Mouse (Mus musculus): ENCODE data around the gene Lsp1. TPM values are rescaled to one million over a fixed set of nuclear protein-coding genes. Genes with fewer than 3 reads are reported as not detected.

Gene Lsp1
- polyA plus RNA-seq, 1 experiment from 2014 or later = 22.8 TPM

DNA sequence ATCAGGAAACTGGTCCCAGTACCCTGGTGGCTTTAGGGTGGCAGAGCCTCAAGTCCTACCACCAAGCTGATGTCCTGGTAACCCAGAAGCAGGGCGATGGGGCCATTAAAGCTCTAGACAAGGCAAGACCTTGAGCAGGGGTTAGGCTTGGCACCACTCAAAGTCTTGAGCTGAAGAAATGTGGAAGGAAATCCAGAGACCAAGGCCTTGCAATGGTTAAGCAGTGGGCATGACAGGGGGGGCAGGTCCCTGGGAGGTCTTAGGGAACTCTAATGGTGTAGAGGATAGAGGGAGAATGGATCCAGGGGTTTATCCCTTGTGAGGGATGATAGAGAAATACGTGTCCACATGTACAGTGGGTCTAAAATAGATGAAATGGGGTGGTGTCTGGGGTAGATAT lies 12.9 kb downstream of the Lsp1 start:
- 94% methylated on average over 2 of the region's 2 CpGs for WGBS
- ATAC-seq (ENCODE audit: insufficient number of reproducible peaks, low FRiP score, low TSS enrichment, low read depth) (no peak), DNase-seq (ENCODE audit: low spot score) (no peak)
- H3K9me3 ChIP-seq (ENCODE audit: control insufficient read depth, low read length) = no peaks in the 10 kb centered on the region
- no peak overlapping the region for H3K9ac ChIP-seq (ENCODE audit: low read length)
- H3K4me3 ChIP-seq (ENCODE audit: low read depth, low read length) = no peak overlapping the region
- H3K27ac ChIP-seq (replicated peaks; ENCODE audit: low read depth, low read length) = no peak overlapping the region
- peaks cover 22% of the 10 kb centered on the region for H3K4me1 ChIP-seq (ENCODE audit: control insufficient read depth, insufficient read depth, low read length)
- H3K4me2 ChIP-seq (ENCODE audit: low read depth, severe bottlenecking) = no peak overlapping the region
- no peaks in the 10 kb centered on the region for H3K36me3 ChIP-seq (ENCODE audit: control insufficient read depth, insufficient read depth, low read length)
- no peaks in the 10 kb centered on the region for H3K27me3 ChIP-seq (ENCODE audit: control insufficient read depth, insufficient read depth, low read length)

DNA sequence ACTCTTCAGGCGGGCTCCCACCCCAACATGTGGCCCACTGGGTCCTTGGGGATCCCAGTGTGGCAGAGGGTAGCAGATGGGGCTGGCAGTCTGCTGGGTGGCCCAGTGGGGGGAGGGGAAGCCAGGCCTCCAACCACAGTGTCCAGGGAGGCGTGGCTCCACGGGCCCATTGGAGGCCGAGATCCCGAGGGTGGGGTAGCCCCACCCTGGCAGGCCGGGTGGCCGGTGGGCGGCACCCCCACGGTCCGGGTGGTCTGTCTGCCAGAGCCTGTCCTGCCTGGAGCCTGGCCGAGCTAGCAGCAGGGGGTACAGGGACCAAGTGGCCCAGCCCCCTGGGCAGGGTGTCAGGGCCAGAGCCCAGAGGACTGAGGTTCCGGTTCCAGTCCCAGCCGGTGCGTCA lies 14.2 kb downstream of the Lsp1 start:
- Histone ChIP-seq H3K4me2 (ENCODE audit: low read depth, severe bottlenecking) (no peak overlapping the region), H3K4me3 (ENCODE audit: low read depth, low read length) (no peak overlapping the region), H3K27me3 (ENCODE audit: control insufficient read depth, insufficient read depth, low read length) (no peaks in the 10 kb centered on the region), H3K9me3 (ENCODE audit: control insufficient read depth, low read length) (no peaks in the 10 kb centered on the region), H3K4me1 (ENCODE audit: control insufficient read depth, insufficient read depth, low read length) (peaks cover 22% of the 10 kb centered on the region), H3K27ac (replicated peaks; ENCODE audit: low read depth, low read length) (no peak overlapping the region), H3K9ac (ENCODE audit: low read length) (no peak overlapping the region), H3K36me3 (ENCODE audit: control insufficient read depth, insufficient read depth, low read length) (no peaks in the 10 kb centered on the region; the same call in 1 of the 2 replicates)
- DNase-seq (ENCODE audit: low spot score) (no peak), ATAC-seq (ENCODE audit: insufficient number of reproducible peaks, low FRiP score, low TSS enrichment, low read depth) (no peak)
- 76% methylated on average over 14 of the region's 14 CpGs for WGBS

DNA sequence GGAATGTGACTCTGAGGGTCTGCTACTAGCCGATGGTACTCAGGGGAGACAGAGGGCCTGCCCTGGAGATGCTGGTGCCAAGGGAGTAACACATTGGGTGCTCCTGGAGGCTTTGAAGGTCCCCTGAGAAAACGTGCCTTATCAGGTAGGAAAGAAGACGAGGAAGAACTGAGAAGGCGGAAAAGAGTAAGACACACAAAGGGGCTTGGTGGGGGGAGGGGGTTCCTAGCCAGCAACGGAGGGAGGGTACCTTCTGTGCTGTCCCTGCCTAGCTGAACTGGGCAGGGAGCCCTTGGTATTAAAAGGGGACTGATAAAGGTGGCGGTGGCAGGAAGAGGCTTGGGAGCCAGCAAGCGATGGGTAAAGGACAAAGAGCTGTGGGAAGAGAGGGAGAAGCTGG lies 15.0 kb downstream of the Lsp1 start:
- DNase-seq (ENCODE audit: low spot score) = no peak
- Histone ChIP-seq H3K27me3 (ENCODE audit: control insufficient read depth, insufficient read depth, low read length) (no peaks in the 10 kb centered on the region), H3K9ac (ENCODE audit: low read length) (no peak overlapping the region), H3K4me2 (ENCODE audit: low read depth, severe bottlenecking) (no peak overlapping the region), H3K4me3 (ENCODE audit: low read depth, low read length) (no peak overlapping the region), H3K27ac (replicated peaks; ENCODE audit: low read depth, low read length) (no peak overlapping the region), H3K9me3 (ENCODE audit: control insufficient read depth, low read length) (no peaks in the 10 kb centered on the region), H3K4me1 (ENCODE audit: control insufficient read depth, insufficient read depth, low read length) (peaks cover 17% of the 10 kb centered on the region), H3K36me3 (ENCODE audit: control insufficient read depth, insufficient read depth, low read length) (no peaks in the 10 kb centered on the region; the same call in 1 of the 2 replicates)
- no peak for ATAC-seq (ENCODE audit: insufficient number of reproducible peaks, low FRiP score, low TSS enrichment, low read depth)
- 80% methylated on average over 7 of the region's 7 CpGs for WGBS

DNA sequence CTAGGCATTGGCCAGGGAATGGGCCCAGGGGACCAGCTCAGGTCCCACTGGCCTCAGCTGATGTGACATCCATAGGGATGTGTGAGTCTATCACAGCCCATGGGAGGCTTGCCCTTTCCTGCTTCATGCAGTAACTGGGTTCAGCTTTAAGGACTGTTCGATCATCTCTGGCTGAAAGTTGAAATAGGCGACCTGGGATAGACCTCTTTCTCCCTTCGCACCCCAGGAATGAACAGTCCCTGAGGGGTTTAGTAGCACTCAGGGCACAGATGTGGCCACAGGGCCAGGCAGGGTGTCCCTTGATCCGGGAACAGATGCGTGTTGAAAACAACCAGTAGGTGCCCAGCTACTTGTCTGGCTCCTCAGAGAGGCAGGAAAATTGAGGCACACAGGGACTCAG lies 15.7 kb downstream of the Lsp1 start:
- peaks cover 18% of the 10 kb centered on the region for H3K4me1 ChIP-seq (ENCODE audit: control insufficient read depth, insufficient read depth, low read length)
- no peak overlapping the region for H3K27ac ChIP-seq (replicated peaks; ENCODE audit: low read depth, low read length)
- no peaks in the 10 kb centered on the region for H3K9me3 ChIP-seq (ENCODE audit: control insufficient read depth, low read length)
- DNase-seq (ENCODE audit: low spot score) = no peak
- H3K27me3 ChIP-seq (ENCODE audit: control insufficient read depth, insufficient read depth, low read length) = no peaks in the 10 kb centered on the region
- H3K36me3 ChIP-seq (ENCODE audit: control insufficient read depth, insufficient read depth, low read length) = no peaks in the 10 kb centered on the region; the same call in 1 of the 2 replicates
- no peak overlapping the region for H3K4me3 ChIP-seq (ENCODE audit: low read depth, low read length)
- no peak overlapping the region for H3K4me2 ChIP-seq (ENCODE audit: low read depth, severe bottlenecking)
- no peak for ATAC-seq (ENCODE audit: insufficient number of reproducible peaks, low FRiP score, low TSS enrichment, low read depth)
- WGBS = 83% methylated on average over 5 of the region's 5 CpGs
- 0 out of 2 replicates have a peak overlapping the region, but pooled peaks have one; percentile 14 for H3K9ac ChIP-seq (ENCODE audit: low read length)

DNA sequence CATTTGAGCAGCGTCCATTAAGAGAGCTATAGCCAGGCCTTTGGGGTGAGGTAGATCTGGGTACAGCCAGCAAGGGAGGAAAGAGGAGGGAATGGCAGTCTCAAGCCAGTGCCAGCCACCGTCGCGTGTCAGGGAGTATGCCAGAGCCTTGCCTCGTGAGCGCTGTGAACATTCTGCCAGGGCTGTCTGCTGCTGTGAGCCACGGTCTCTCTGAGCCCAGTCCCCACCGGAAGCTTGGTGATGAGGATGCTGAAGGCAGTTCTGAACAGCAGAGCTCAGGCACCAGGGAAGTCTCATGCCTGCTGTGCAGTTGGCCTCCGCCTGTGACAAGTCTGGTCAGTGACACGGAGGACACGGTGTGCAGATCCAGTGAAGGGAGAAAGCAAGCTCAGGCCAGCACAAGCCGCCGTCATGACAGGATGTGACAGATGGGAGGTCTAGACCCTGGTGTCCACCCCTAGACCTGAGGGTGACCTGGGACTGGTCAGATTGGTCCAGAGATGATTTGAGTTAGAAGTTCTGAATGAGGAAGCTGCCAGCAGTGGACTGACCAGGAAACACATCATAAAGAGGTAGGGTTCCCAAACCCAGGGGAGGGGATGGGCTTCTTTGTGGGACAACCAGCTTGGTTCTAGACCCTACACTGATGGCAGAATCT lies 16.3 kb downstream of the Lsp1 start:
- Histone ChIP-seq H3K9me3 (ENCODE audit: control insufficient read depth, low read length) (no peaks in the 10 kb centered on the region), H3K36me3 (ENCODE audit: control insufficient read depth, insufficient read depth, low read length) (no peaks in the 10 kb centered on the region; the same call in 1 of the 2 replicates), H3K9ac (ENCODE audit: low read length) (no peak overlapping the region), H3K4me1 (ENCODE audit: control insufficient read depth, insufficient read depth, low read length) (peaks cover 18% of the 10 kb centered on the region), H3K27me3 (ENCODE audit: control insufficient read depth, insufficient read depth, low read length) (no peaks in the 10 kb centered on the region), H3K4me2 (ENCODE audit: low read depth, severe bottlenecking) (no peak overlapping the region), H3K27ac (replicated peaks; ENCODE audit: low read depth, low read length) (no peak overlapping the region), H3K4me3 (ENCODE audit: low read depth, low read length) (no peak overlapping the region)
- 76% methylated on average over 13 of the region's 13 CpGs for WGBS
- no peak for ATAC-seq (ENCODE audit: insufficient number of reproducible peaks, low FRiP score, low TSS enrichment, low read depth)
- DNase-seq (ENCODE audit: low spot score) = no peak

DNA sequence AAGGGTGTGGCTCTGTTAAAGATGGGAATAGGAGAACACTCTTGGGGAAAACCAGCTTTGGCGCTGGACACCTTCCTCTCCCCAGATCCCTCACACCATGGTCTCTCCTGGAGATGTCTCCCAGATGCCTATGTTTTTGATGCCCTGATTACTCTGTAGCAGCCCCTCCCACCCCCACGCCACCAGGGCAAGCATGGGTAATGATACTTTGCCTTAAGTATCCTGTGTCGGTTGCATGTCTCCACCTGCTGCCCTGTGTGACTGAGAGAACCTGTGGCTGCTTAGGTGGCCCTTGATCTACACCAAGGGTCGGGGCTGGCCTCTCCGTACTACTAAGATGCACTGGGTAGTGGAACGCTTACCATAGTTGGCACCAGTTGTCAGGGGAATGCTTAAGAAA lies 17.4 kb downstream of the Lsp1 start:
- no peak overlapping the region for H3K27ac ChIP-seq (replicated peaks; ENCODE audit: low read depth, low read length)
- H3K27me3 ChIP-seq (ENCODE audit: control insufficient read depth, insufficient read depth, low read length) = no peaks in the 10 kb centered on the region
- no peak for ATAC-seq (ENCODE audit: insufficient number of reproducible peaks, low FRiP score, low TSS enrichment, low read depth)
- no peak overlapping the region for H3K4me2 ChIP-seq (ENCODE audit: low read depth, severe bottlenecking)
- no peak overlapping the region for H3K4me3 ChIP-seq (ENCODE audit: low read depth, low read length)
- DNase-seq (ENCODE audit: low spot score) = no peak
- WGBS = 89% methylated on average over 6 of the region's 6 CpGs
- no peaks in the 10 kb centered on the region for H3K9me3 ChIP-seq (ENCODE audit: control insufficient read depth, low read length)
- no peaks in the 10 kb centered on the region; the same call in 1 of the 2 replicates for H3K36me3 ChIP-seq (ENCODE audit: control insufficient read depth, insufficient read depth, low read length)
- peaks cover 22% of the 10 kb centered on the region for H3K4me1 ChIP-seq (ENCODE audit: control insufficient read depth, insufficient read depth, low read length)
- H3K9ac ChIP-seq (ENCODE audit: low read length) = no peak overlapping the region

DNA sequence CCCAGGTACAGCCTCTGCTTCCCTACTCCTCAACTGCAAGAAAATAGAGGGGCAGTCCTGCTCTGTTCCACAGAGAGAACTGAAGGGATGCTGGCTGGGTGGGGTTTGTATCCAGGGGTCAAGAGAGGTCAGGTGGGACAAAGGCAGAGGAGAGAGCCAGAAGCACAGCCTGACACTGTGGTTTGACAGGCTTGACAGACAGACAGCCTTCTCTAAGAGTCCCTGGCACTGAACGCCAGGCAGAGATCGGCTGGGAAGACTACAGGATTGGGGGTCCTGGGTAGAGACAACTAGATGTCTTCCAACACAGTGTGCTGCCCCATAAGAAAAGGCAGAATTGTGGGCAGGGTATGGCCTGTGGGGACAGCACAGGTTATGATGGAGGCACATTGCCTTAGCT lies 18.0 kb downstream of the Lsp1 start:
- H3K4me2 ChIP-seq (ENCODE audit: low read depth, severe bottlenecking) = no peak overlapping the region
- no peaks in the 10 kb centered on the region; the same call in 1 of the 2 replicates for H3K36me3 ChIP-seq (ENCODE audit: control insufficient read depth, insufficient read depth, low read length)
- H3K9ac ChIP-seq (ENCODE audit: low read length) = no peak overlapping the region
- ATAC-seq (ENCODE audit: insufficient number of reproducible peaks, low FRiP score, low TSS enrichment, low read depth) = no peak
- no peak overlapping the region for H3K27ac ChIP-seq (replicated peaks; ENCODE audit: low read depth, low read length)
- no peak for DNase-seq (ENCODE audit: low spot score)
- H3K27me3 ChIP-seq (ENCODE audit: control insufficient read depth, insufficient read depth, low read length) = no peaks in the 10 kb centered on the region
- no peak overlapping the region for H3K4me3 ChIP-seq (ENCODE audit: low read depth, low read length)
- H3K9me3 ChIP-seq (ENCODE audit: control insufficient read depth, low read length) = no peaks in the 10 kb centered on the region
- WGBS = 77% methylated on average over 2 of the region's 2 CpGs
- peaks cover 28% of the 10 kb centered on the region for H3K4me1 ChIP-seq (ENCODE audit: control insufficient read depth, insufficient read depth, low read length)

DNA sequence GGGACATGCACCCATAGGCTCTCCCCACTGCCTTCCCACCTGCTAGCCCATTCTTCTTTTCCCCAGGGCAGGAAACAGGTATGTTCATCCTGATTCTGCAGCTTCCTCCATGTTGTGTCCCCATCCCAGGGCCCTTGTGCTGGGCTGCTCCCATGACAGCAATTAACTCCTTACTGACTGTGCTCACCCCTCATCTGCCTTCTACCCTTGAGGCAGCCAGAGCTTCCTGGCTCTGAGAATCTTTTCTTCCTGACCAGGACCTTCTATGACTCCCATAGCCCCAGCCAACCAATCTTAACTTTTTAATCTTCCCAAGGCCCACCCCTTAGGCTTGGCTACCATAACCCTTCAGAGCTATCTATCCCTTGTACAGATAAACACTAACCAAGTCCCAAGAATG lies 18.7 kb downstream of the Lsp1 start:
- Histone ChIP-seq H3K4me3 (ENCODE audit: low read depth, low read length) (no peak overlapping the region), H3K9ac (ENCODE audit: low read length) (no peak overlapping the region), H3K4me2 (ENCODE audit: low read depth, severe bottlenecking) (no peak overlapping the region), H3K27ac (replicated peaks; ENCODE audit: low read depth, low read length) (no peak overlapping the region), H3K4me1 (ENCODE audit: control insufficient read depth, insufficient read depth, low read length) (peaks cover 32% of the 10 kb centered on the region), H3K36me3 (ENCODE audit: control insufficient read depth, insufficient read depth, low read length) (no peaks in the 10 kb centered on the region; the same call in 1 of the 2 replicates), H3K9me3 (ENCODE audit: control insufficient read depth, low read length) (no peaks in the 10 kb centered on the region), H3K27me3 (ENCODE audit: control insufficient read depth, insufficient read depth, low read length) (no peaks in the 10 kb centered on the region)
- DNase-seq (ENCODE audit: low spot score) (no peak), ATAC-seq (ENCODE audit: insufficient number of reproducible peaks, low FRiP score, low TSS enrichment, low read depth) (no peak)

DNA sequence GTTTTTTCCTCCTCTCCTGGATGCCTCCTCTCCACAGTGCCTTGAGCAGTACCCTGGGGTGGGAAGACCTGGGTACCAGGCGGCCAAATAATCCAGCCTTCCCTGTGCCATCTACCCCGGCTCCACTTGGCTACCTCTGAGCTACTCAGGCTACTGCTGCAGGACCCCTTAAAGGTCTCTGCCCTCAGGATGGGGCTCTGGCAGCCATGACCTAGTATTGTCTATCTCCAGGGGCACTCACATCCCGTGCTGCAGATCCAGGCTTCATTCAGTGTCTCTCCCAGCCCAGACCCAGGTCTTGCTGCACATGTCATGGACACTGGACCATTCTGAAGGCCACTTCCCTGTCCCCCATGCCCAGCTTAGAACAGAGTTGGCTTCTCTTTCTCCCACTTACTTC lies 19.3 kb downstream of the Lsp1 start:
- 94% methylated on average over 3 of the region's 3 CpGs for WGBS
- Histone ChIP-seq H3K27me3 (ENCODE audit: control insufficient read depth, insufficient read depth, low read length) (no peaks in the 10 kb centered on the region), H3K9ac (ENCODE audit: low read length) (no peak overlapping the region), H3K27ac (replicated peaks; ENCODE audit: low read depth, low read length) (0 out of 2 replicates have a peak overlapping the region, but pooled peaks have one; percentile 3), H3K4me3 (ENCODE audit: low read depth, low read length) (no peak overlapping the region), H3K4me2 (ENCODE audit: low read depth, severe bottlenecking) (no peak overlapping the region), H3K36me3 (ENCODE audit: control insufficient read depth, insufficient read depth, low read length) (no peaks in the 10 kb centered on the region; the same call in 1 of the 2 replicates), H3K9me3 (ENCODE audit: control insufficient read depth, low read length) (no peaks in the 10 kb centered on the region), H3K4me1 (ENCODE audit: control insufficient read depth, insufficient read depth, low read length) (peaks cover 38% of the 10 kb centered on the region)
- ATAC-seq (ENCODE audit: insufficient number of reproducible peaks, low FRiP score, low TSS enrichment, low read depth) = no peak
- DNase-seq (ENCODE audit: low spot score) = no peak

Measured in limb, embryonic 11.5 days (tissue).